Comparison of ENCODE assay signal across 7 mouse cellular contexts in the genomic region with DNA sequence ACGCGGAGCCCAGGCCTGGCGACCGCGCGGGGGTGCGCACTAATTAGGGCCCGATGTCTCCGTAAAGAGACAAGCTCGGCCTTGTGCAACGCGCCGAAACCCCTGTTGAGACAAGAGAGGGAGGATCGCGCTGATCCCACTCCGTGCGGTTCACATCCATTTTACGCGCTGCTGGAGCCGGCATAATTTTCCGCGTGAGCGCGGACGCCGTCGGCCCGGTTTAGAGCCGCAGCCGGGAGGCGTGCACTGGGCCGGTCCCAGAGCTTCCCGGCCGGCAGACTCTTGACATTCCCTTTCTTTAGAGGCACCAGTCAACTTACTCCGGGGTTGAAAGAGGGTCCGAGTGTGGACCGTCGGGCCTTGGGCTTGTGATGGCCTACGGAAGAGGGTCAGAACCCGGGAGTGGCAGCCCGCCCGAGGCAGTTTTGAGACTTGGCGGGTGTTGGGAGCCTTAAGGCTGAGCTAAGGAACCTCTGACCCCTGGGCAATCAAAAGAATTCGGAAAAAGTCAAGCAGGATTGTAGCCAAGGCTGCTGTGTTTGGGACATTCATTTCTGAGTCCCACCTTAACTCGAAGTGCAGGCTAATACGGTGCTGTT. TPM values are rescaled to one million over a fixed set of nuclear protein-coding genes. Genes with fewer than 3 reads are reported as not detected.
DNase-seq lines count a peak whose midpoint lies in the region; ATAC-seq lines count a peak whose summit lies in the region.

No protein-coding gene starts in this region.

- peak; percentile 64 for ATAC-seq in neural tube, embryonic 11.5 days (ENCODE audit: insufficient read depth, low FRiP score, low TSS enrichment)
- peak; percentile 26 for ATAC-seq in erythroblast, adult 5-6 weeks (replicated peaks; ENCODE audit: low FRiP score, poor library complexity, severe bottlenecking)
- ATAC-seq in limb, embryonic 11.5 days (ENCODE audit: insufficient number of reproducible peaks, low FRiP score, low TSS enrichment, low read depth) = peak; percentile 46
- ATAC-seq in neural tube, embryonic 15.5 days (ENCODE audit: low FRiP score) = peak; percentile 67

- peaks cover 10% of the 10 kb centered on the region for H3K4me1 ChIP-seq in neural tube, embryonic 11.5 days (ENCODE audit: control insufficient read depth, insufficient read depth, low read length)
- peaks cover 16% of the 10 kb centered on the region for H3K4me1 ChIP-seq in limb, embryonic 11.5 days (ENCODE audit: control insufficient read depth, insufficient read depth, low read length)
- peaks cover 28% of the 10 kb centered on the region for H3K4me1 ChIP-seq in neural tube, embryonic 15.5 days

- H3K4me3 ChIP-seq in neural tube, embryonic 11.5 days (ENCODE audit: low read depth, low read length) = peak overlapping the region; percentile 41
- peak overlapping the region; percentile 48 for H3K4me3 ChIP-seq in limb, embryonic 11.5 days (ENCODE audit: low read depth, low read length)
- peak overlapping the region; percentile 85 for H3K4me3 ChIP-seq in neural tube, embryonic 15.5 days (replicated peaks)

- H3K4me2 ChIP-seq in neural tube, embryonic 11.5 days (ENCODE audit: low read depth) = peak overlapping the region; percentile 65
- H3K4me2 ChIP-seq in limb, embryonic 11.5 days (ENCODE audit: low read depth, severe bottlenecking) = peak overlapping the region; percentile 75
- peak overlapping the region; percentile 67 for H3K4me2 ChIP-seq in neural tube, embryonic 15.5 days

- WGBS in neural tube, embryonic 11.5 days = under 1% methylated on average over 46 of the region's 46 CpGs
- WGBS in limb, embryonic 11.5 days = under 1% methylated on average over 46 of the region's 46 CpGs
- under 1% methylated on average over 46 of the region's 46 CpGs for WGBS in neural tube, embryonic 15.5 days

- peak overlapping the region; percentile 42 for H3K9ac ChIP-seq in neural tube, embryonic 11.5 days (ENCODE audit: low read length)
- H3K9ac ChIP-seq in limb, embryonic 11.5 days (ENCODE audit: low read length) = peak overlapping the region; percentile 65
- H3K9ac ChIP-seq in neural tube, embryonic 15.5 days (replicated peaks) = peak overlapping the region; percentile 67

- H3K9me3 ChIP-seq in neural tube, embryonic 11.5 days (ENCODE audit: control insufficient read depth, low read length) = no peaks in the 10 kb centered on the region
- H3K9me3 ChIP-seq in limb, embryonic 11.5 days (ENCODE audit: control insufficient read depth, low read length) = no peaks in the 10 kb centered on the region
- H3K9me3 ChIP-seq in neural tube, embryonic 15.5 days (replicated peaks) = no peaks in the 10 kb centered on the region

- H3K36me3 ChIP-seq in neural tube, embryonic 11.5 days (ENCODE audit: control insufficient read depth, insufficient read depth, low read length) = no peaks in the 10 kb centered on the region
- H3K36me3 ChIP-seq in limb, embryonic 11.5 days (ENCODE audit: control insufficient read depth, insufficient read depth, low read length) = no peaks in the 10 kb centered on the region
- no peaks in the 10 kb centered on the region for H3K36me3 ChIP-seq in neural tube, embryonic 15.5 days

- DNase-seq in neural tube, embryonic 11.5 days (ENCODE audit: low spot score) = no peak
- DNase-seq in neural tube, embryonic 10.5 days (ENCODE audit: extremely low spot score, low spot score) = no peak
- no peak for DNase-seq in limb, embryonic 11.5 days (ENCODE audit: low spot score)
- DNase-seq in natural killer cell, adult 2 months (ENCODE audit: low spot score in 2 of 2) = no peak
- DNase-seq in layer of hippocampus, adult 9-10 months (ENCODE audit: low spot score) = no peak

- peak overlapping the region; percentile 94 for H3K27ac ChIP-seq in neural tube, embryonic 11.5 days (ENCODE audit: low read depth, low read length)
- H3K27ac ChIP-seq in limb, embryonic 11.5 days (replicated peaks; ENCODE audit: low read depth, low read length) = peak overlapping the region; percentile 73
- H3K27ac ChIP-seq in neural tube, embryonic 15.5 days (replicated peaks) = peak overlapping the region; percentile 98

- H3K27me3 ChIP-seq in neural tube, embryonic 11.5 days (ENCODE audit: control insufficient read depth, insufficient read depth, low read length) = no peaks in the 10 kb centered on the region
- 0 out of 2 replicates have a peak, but pooled peaks cover 3% of the 10 kb centered on the region for H3K27me3 ChIP-seq in limb, embryonic 11.5 days (ENCODE audit: control insufficient read depth, insufficient read depth, low read length)
- H3K27me3 ChIP-seq in neural tube, embryonic 15.5 days (replicated peaks) = peaks cover 4% of the 10 kb centered on the region

RNA-seq across cellular contexts. Expression of a gene that starts 0.9 kb away (rescaled TPM):
- 30.5 and 34.3 TPM in 2 replicates for polyA plus RNA-seq in neural tube, embryonic 11.5 days (2014; fragmentation: Nextera tagmentation; extraction: Ambion mirVana)
- 9.0 and 17.3 TPM in 2 replicates for total RNA-seq in erythroblast, adult 5-6 weeks (2015; ENCODE audit: low replicate concordance)
- total RNA-seq in erythroblast, adult 5-6 weeks (2017; ENCODE audit: low replicate concordance) = 5.3 and 6.4 TPM in 2 replicates
- 29.0 and 33.5 TPM in 2 replicates for polyA plus RNA-seq in limb, embryonic 11.5 days (2014; fragmentation: Nextera tagmentation; extraction: Ambion mirVana)
- polyA plus RNA-seq in neural tube, embryonic 15.5 days (2015; fragmentation: Nextera tagmentation; extraction: Ambion mirVana) = 22.3 and 24.3 TPM in 2 replicates
